Mouse (Mus musculus): Measurements from ENCODE around the gene Gm14548.
"Not testable (repeated sequence)": the region's sequence is repeated elsewhere in the genome, so short reads cannot be mapped to it uniquely, and the experiment has no call there.

The Gm14548 gene

GRCm38 (mm10) chr7:3898036-3898590 lies at the start of gene Gm14548:
Gene Gm14548 (minus strand): TSS chr7:3898120.
- not testable (repeated sequence) for DNase-seq (ENCODE audit: low spot score)

DNA sequence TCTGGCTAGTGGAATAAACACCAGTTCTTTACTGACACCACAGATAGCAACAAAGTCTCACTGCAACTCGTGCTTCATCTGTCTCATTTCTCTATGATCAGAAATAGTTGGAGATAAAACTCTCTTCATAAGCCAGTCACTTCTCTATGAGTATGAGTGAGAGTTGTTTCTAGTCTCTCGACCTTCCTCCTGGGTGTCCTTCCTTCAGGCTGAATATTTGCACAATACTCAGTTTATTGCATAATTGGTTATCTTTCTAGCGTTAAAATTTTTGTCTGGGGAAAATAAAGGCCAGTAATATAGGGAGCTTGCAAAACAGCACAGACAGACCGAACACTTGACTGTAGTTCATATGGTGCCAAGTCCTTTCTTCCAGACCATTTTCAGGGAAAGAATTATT lies 48.2 kb upstream of the Gm14548 start:
- DNase-seq (ENCODE audit: low spot score) = no peak

GRCm38 (mm10) chr7:3940915-3941314 lies 43.0 kb upstream of the Gm14548 start:
- DNase-seq (ENCODE audit: low spot score) = no peak

- no peak for DNase-seq (ENCODE audit: low spot score)
Measured at GRCm38 (mm10) chr7:3939866-3940525, 42.1 kb upstream of the Gm14548 start.

DNA sequence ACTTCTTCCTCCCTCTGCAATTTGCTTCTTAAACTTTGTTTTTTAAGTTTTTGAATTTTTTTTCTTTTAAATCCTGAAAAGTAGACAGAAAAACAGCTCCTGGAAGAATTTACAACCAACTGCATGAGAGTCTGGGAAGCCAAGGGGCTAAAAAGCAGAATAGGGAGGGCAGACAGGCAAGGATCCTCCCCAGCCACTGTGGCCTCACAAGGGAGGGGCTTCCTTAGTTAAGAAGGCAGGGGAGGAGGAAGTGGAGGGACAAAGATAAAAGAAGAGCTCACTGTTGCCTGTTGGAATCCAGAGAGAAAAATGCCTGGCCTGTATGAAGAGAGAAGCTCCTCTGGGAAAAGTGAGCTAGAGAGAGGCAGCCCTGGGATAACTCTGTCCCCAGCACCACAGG lies 37.6 kb upstream of the Gm14548 start:
- not testable (repeated sequence) for DNase-seq (ENCODE audit: low spot score)

- DNase-seq (ENCODE audit: low spot score) = not testable (repeated sequence)
Measured at GRCm38 (mm10) chr7:3915387-3915786, 17.5 kb upstream of the Gm14548 start, which contains the start of gene Lilra6. Gene Lilra6 (minus strand): TSS chr7:3915503.

DNA sequence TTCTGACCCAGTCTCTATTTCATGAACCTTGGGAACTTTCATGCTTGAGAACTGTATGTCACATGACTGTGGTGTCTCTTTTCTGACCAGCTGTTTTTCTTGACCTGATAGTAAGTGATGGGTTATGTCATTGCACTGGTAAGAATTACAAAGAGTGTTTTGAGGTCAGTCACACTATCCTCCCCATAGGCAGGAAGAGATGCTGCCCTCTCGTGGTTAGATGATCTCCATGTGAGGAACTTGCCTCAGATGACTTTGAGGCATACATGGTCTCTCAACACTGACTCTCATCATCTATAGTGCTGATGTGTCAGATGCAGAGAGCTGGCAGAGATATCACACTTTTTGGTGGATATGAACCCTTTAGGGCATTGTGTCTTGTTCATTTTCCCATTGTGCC lies 5.8 kb upstream of the Gm14548 start:
- DNase-seq (ENCODE audit: low spot score) = peak; percentile 31

DNA sequence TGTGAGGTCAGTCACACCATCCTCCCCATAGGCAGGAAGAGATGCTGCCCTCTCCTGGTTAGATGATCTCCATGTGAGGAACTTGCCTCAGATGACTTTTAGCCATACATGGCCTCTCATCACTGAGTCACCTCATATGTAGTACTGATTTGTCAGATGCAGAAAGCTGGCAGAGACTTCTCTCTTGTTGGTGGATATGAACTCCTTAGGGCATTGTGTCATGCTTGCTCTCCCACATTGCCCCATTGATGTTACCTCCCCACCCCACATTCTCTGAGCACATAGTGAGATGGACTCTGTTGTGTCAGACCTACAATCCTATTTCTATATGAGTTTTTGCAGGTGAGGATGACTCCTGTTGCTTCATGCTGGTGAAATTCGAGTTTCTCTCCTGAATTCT lies 22.9 kb downstream of the Gm14548 start:
- not testable (repeated sequence) for DNase-seq (ENCODE audit: low spot score)

GRCm38 (mm10) chr7:3844951-3845350 lies 53.0 kb downstream of the Gm14548 start, which contains the start of gene Pira2:
Gene Pira2 (minus strand): TSS chr7:3845051.
- DNase-seq (ENCODE audit: low spot score) = not testable (repeated sequence)

- not testable (repeated sequence) for DNase-seq (ENCODE audit: low spot score)
Measured at GRCm38 (mm10) chr7:3837854-3838253, 60.1 kb downstream of the Gm14548 start.

Measured in adipocyte (in vitro differentiated cells).